Mouse (Mus musculus) midbrain, embryonic 11.5 days (tissue): Measurements from ENCODE around the gene Elac2. TPM values are rescaled to one million over a fixed set of nuclear protein-coding genes. Genes with fewer than 3 reads are reported as not detected.

Experiments
- ATAC-seq: fragments of 200-750 bp; cut with Nextera tagmentation; 2 replicates; pipeline ENCODE4 v1.8.0; 2017; ENCODE audit warnings: moderate TSS enrichment, moderate library complexity; ENCODE audit not compliant: low FRiP score
- DNase-seq: peaks from one replicate; pipeline ENCODE4 v3.0.0; 2015; ENCODE audit warnings: low spot score; ENCODE audit errors: missing footprints
- H3K27ac ChIP-seq: fragments of 300-500 bp; sonication (generic); 2 replicates; pipeline ENCODE4 v1.5.1; 2014; ENCODE audit warnings: low read depth, low read length
- H3K27me3 ChIP-seq: fragments of 300-500 bp; sonication (generic); 2 replicates; pipeline ENCODE4 v1.6.1; 2014; ENCODE audit warnings: mild to moderate bottlenecking, low read length, moderate library complexity, mixed read lengths; ENCODE audit not compliant: control insufficient read depth, insufficient read depth
- H3K36me3 ChIP-seq: fragments of 300-500 bp; sonication (generic); 2 replicates; pipeline ENCODE4 v1.6.1; 2014; ENCODE audit warnings: mild to moderate bottlenecking, low read length, moderate library complexity, mixed read lengths; ENCODE audit not compliant: control insufficient read depth, insufficient read depth
- H3K4me1 ChIP-seq: fragments of 300-500 bp; sonication (generic); 2 replicates; pipeline ENCODE4 v1.6.1; 2014; ENCODE audit warnings: low read length; ENCODE audit not compliant: control insufficient read depth, insufficient read depth
- H3K4me2 ChIP-seq: fragments of 300-500 bp; sonication (generic); 2 replicates; pipeline ENCODE4 v1.6.1; 2014; ENCODE audit warnings: mild to moderate bottlenecking, moderate library complexity
- H3K4me3 ChIP-seq: fragments of 300-500 bp; sonication (generic); 2 replicates; pipeline ENCODE4 v1.5.1; 2014; ENCODE audit warnings: low read depth, low read length
- H3K9ac ChIP-seq: fragments of 300-500 bp; sonication (generic); 2 replicates; pipeline ENCODE4 v1.6.1; 2014; ENCODE audit warnings: low read length
- H3K9me3 ChIP-seq: fragments of 300-500 bp; sonication (generic); 2 replicates; pipeline ENCODE4 v1.6.1; 2016; ENCODE audit warnings: low read length; ENCODE audit not compliant: control insufficient read depth
- WGBS: fragments of 180-500 bp; shearing (Covaris S2); extraction: QIAGEN DNeasy Blood & Tissue Kit; methylation state at CpG from one replicate; pipeline ENCODE4 v1.1.7; 2014; 5-methylcytosine and 5-hydroxymethylcytosine counted together
- polyA plus RNA-seq: library from polyadenylated mRNA; unstranded; fragments of >200 nt; fragmentation: Nextera tagmentation; extraction: Ambion mirVana; gene quantifications from 2 replicates; pipeline ENCODE4 v1.2.1, GENCODE M21; 2014

Elac2 gene
- polyA plus RNA-seq = 32.2 and 32.3 TPM in 2 replicates

DNA sequence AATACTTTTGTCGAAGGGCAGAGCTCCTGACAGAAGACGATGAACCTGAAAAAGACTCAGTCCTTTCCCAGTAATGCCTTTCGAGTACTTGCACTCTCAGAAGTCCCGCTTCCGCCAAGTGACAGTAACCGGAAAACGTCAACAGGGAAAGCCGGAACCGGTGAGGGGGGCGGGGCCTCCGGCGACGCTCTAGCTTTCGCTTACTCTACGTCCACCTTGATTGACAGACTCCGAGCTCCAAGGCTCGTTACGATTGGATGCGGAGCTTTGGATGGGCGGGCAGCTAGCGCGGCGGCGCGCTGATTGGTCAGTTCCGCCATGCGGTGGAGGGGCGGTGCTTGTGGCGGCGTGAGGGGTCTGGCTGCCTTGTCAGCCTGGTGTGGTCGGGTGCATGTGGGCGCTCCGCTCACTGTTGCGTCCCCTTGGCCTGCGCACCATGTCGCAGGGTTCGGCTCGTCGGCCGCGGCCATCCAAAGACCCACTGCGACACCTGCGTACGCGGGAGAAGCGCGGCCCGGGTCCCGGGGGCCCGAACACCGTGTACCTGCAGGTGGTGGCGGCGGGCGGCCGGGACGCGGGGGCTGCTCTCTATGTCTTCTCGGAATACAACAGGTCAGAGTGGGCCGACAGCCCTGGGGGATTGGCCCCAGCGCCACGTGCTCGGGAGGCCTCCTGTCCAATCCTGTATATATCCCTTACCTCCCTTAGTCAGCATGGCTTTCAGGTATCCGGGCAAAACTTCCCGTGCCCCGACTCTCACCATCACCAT lies at the start of gene Elac2:
TSS of gene Elac2 (plus strand) at position 319 of the 769 bp plus-strand sequence.
- H3K4me3 ChIP-seq = peak within 1 kb of the TSS; percentile 96
- WGBS = under 1% methylated on average over 65 of the region's 65 CpGs
- peaks cover 12% of the 10 kb centered on the region for H3K4me1 ChIP-seq
- H3K9me3 ChIP-seq = no peaks in the 10 kb centered on the region
- peak within 1 kb of the TSS; percentile 92 for H3K4me2 ChIP-seq
- H3K27ac ChIP-seq = no peak within 1 kb of the TSS
- peak within 1 kb of the TSS; percentile 88 for H3K9ac ChIP-seq
- no peaks in the 10 kb centered on the region for H3K27me3 ChIP-seq
- ATAC-seq (peak; percentile 99), DNase-seq (peak; percentile 100)
- H3K36me3 ChIP-seq = peaks cover 6% of the 10 kb centered on the region

GRCm38 (mm10) chr11:64929130-64929529 lies 49.7 kb upstream of the Elac2 start:
- H3K27ac ChIP-seq = no peak overlapping the region
- H3K4me2 ChIP-seq = no peak overlapping the region
- no peaks in the 10 kb centered on the region for H3K9me3 ChIP-seq
- WGBS = 91% methylated on average over 2 of the region's 2 CpGs
- no peaks in the 10 kb centered on the region for H3K4me1 ChIP-seq
- no peaks in the 10 kb centered on the region for H3K36me3 ChIP-seq
- DNase-seq (no peak), ATAC-seq (no peak)
- no peak overlapping the region for H3K9ac ChIP-seq
- no peaks in the 10 kb centered on the region for H3K27me3 ChIP-seq
- no peak overlapping the region for H3K4me3 ChIP-seq

GRCm38 (mm10) chr11:64931060-64931770 lies 47.6 kb upstream of the Elac2 start:
- Histone ChIP-seq H3K36me3 (no peaks in the 10 kb centered on the region), H3K9ac (no peak overlapping the region), H3K4me3 (no peak overlapping the region), H3K9me3 (no peaks in the 10 kb centered on the region), H3K27ac (no peak overlapping the region), H3K27me3 (no peaks in the 10 kb centered on the region), H3K4me2 (no peak overlapping the region), H3K4me1 (no peaks in the 10 kb centered on the region)
- ATAC-seq (no peak), DNase-seq (no peak)
- WGBS = 75% methylated on average over 11 of the region's 11 CpGs

- Histone ChIP-seq H3K27ac (no peak overlapping the region), H3K27me3 (no peaks in the 10 kb centered on the region), H3K9me3 (no peaks in the 10 kb centered on the region), H3K4me3 (no peak overlapping the region), H3K9ac (no peak overlapping the region), H3K4me1 (no peaks in the 10 kb centered on the region), H3K36me3 (no peaks in the 10 kb centered on the region), H3K4me2 (no peak overlapping the region)
- DNase-seq (no peak), ATAC-seq (no peak)
- 93% methylated on average over 2 of the region's 2 CpGs for WGBS
These were observed 41.6 kb upstream of the Elac2 start for GRCm38 (mm10) chr11:64937226-64937625.

DNA sequence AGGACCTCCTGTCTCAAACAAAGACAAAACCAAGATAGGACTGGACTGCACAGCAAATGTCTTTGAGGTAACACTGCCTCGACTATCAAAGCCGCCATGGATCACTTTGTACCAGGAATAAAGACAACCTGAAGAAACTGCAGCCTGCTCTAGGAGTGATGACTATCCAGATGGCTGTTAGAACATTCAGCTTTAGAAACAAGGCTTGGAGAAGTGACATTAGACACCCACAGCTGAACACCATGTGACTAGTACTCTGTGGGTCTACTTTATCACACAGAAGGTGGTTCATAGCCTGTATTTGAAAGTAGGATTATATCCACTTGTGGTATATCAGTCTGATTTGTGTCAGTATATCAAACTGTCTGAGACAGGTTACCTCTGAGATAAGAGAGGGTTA lies 37.6 kb upstream of the Elac2 start:
- Histone ChIP-seq H3K9ac (no peak overlapping the region), H3K36me3 (no peaks in the 10 kb centered on the region), H3K27me3 (no peaks in the 10 kb centered on the region), H3K4me1 (no peaks in the 10 kb centered on the region), H3K9me3 (no peaks in the 10 kb centered on the region), H3K4me2 (no peak overlapping the region), H3K27ac (no peak overlapping the region), H3K4me3 (no peak overlapping the region)
- ATAC-seq (no peak), DNase-seq (no peak)
- WGBS = 90% methylated on average over 2 of the region's 2 CpGs

GRCm38 (mm10) chr11:64949782-64950181 lies 29.1 kb upstream of the Elac2 start:
- H3K4me1 ChIP-seq = no peaks in the 10 kb centered on the region
- no peaks in the 10 kb centered on the region for H3K27me3 ChIP-seq
- DNase-seq (no peak), ATAC-seq (no peak)
- H3K4me3 ChIP-seq = no peak overlapping the region
- H3K4me2 ChIP-seq = no peak overlapping the region
- no peaks in the 10 kb centered on the region for H3K9me3 ChIP-seq
- 85% methylated on average over 3 of the region's 3 CpGs for WGBS
- H3K36me3 ChIP-seq = no peaks in the 10 kb centered on the region
- no peak overlapping the region for H3K9ac ChIP-seq
- H3K27ac ChIP-seq = no peak overlapping the region

DNA sequence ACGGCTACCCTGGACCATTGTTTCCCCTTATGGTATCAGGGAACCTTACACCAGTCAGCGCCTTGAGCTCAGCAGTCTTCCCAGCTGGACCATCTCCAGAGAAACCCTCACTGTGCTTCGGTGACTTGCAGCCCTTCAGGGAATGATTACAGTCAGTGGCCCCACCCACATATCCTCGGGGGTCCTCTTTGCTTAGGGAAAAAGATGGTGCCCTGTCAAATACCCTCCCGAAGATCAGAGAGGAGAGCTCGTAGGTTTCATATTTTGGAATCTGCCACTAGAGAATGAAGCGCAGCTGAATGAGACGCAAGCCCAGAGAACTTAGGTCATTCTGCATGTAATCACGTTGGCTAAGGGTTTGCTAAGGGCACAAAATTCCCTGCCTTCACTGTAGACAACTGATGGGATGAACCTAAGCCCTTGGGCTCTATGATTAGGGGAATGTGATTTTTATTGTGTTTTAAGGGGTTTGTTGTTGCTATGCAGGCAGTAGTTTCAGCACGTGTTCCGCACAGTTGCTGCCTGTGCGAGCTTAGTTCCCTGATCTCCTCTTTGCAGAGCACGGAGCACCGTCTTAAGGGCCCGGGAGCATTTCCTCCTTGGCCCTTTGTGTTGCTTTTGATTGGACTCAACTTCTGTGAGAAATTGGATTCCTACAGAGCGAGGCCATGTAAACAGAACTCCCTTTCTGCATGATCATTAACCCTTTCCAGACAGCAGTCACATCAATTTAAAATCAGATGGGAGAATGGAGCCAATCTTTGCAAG lies 21.7 kb upstream of the Elac2 start:
- ATAC-seq = no peak
- H3K9ac ChIP-seq = no peak overlapping the region
- no peaks in the 10 kb centered on the region for H3K9me3 ChIP-seq
- no peak overlapping the region for H3K4me3 ChIP-seq
- DNase-seq = peak; percentile 87
- peaks cover 8% of the 10 kb centered on the region; the same call in 1 of the 2 replicates for H3K4me1 ChIP-seq
- H3K27me3 ChIP-seq = no peaks in the 10 kb centered on the region
- WGBS = 18% methylated on average over 16 of the region's 16 CpGs
- H3K4me2 ChIP-seq = peak overlapping the region; percentile 12; the same call in 1 of the 2 replicates
- no peaks in the 10 kb centered on the region for H3K36me3 ChIP-seq
- H3K27ac ChIP-seq = no peak overlapping the region

DNA sequence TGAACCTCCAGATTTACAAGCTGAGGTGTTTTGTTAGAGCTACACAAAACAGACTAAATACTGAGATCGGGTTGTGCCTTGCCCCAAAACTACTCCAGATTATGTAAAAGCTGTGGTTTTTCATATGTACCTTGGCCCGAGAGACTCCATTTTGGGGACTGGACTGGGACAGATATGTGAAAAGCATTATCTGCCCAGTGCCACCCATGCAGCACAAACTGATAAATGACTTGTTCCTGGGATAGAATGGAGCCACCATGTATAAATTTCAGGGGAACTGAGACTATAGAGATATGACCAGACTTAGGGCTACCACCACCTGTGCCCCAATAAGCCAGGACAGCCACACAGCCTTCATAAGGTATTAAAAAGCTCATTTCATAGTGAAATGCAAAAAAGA lies 16.2 kb upstream of the Elac2 start:
- H3K27me3 ChIP-seq = no peaks in the 10 kb centered on the region
- DNase-seq (no peak), ATAC-seq (no peak)
- whole genome bisulfite sequencing = 92% methylated on average over 2 of the region's 2 CpGs
- H3K4me2 ChIP-seq = no peak overlapping the region
- no peak overlapping the region for H3K9ac ChIP-seq
- H3K27ac ChIP-seq = no peak overlapping the region
- 0 out of 2 replicates have a peak, but pooled peaks cover under 1% of the 10 kb centered on the region for H3K4me1 ChIP-seq
- H3K36me3 ChIP-seq = no peaks in the 10 kb centered on the region
- H3K4me3 ChIP-seq = no peak overlapping the region
- no peaks in the 10 kb centered on the region for H3K9me3 ChIP-seq
